Mouse (Mus musculus) T-helper 17 cell (primary cell): ENCODE data around the gene Rnf144a.

ENCODE experiments used
- in situ Hi-C, 2 experiments: fragments of 300-600 bp; cut with MboI, MseI; formaldehyde crosslinking; loops; 1 replicate in 1 of 2; 2 replicates in 1 of 2; pipeline ENCODE4 v1.15.1; 2025; ENCODE audit warnings: high pct_unique_total_duplicates in 2 of 2

Rnf144a gene

GRCm38 (mm10) chr12:26373721-26374120, 41.3 kb downstream of the Rnf144a start:
- in situ Hi-C loops: no loop called here

GRCm38 (mm10) chr12:26370004-26370403, 45.0 kb downstream of the Rnf144a start:
- in situ Hi-C loops: no loop called here

- in situ Hi-C loops: no loop called here
Observed at GRCm38 (mm10) chr12:26367361-26367760, 47.7 kb downstream of the Rnf144a start.

- in situ Hi-C loops: no loop called here
Observed at GRCm38 (mm10) chr12:26366372-26366771, 48.7 kb downstream of the Rnf144a start.

DNA sequence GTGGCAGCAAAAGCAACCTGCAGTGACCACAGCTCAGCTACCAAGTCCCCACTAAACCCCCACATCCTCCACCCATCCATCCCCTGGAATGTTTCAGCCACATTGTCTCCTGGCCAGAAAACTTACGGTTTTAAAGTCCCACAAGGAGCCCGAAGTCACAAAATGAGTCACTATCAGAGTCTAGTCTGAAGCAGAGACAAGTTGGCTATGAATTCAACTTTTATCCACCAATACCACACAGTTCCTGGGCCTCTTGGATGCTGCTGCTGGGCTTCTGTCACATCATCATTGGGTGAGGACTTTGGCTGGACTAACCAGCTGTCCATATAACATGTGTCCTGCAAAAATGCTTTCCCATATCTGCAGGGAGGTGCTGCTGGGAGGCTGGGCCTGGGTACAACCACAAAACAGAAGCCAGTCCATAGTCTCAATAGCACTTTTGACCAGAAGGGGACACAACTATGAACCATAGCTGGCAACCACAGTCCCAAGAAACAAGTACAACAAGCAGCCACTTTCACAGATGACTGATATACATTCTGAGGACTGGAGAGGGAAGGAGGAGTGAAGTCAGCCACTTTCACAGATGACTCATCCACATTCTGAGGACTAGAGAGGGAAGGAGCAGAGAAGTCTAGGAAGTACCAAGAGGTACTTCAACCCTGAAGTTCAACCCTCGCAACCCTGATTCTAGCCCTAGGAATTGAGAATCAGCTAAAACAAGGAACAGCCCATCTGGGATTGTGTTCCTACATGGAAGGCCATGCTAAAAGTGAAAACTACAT, 49.3 kb downstream of the Rnf144a start:
- in situ Hi-C loops: no loop called here

DNA sequence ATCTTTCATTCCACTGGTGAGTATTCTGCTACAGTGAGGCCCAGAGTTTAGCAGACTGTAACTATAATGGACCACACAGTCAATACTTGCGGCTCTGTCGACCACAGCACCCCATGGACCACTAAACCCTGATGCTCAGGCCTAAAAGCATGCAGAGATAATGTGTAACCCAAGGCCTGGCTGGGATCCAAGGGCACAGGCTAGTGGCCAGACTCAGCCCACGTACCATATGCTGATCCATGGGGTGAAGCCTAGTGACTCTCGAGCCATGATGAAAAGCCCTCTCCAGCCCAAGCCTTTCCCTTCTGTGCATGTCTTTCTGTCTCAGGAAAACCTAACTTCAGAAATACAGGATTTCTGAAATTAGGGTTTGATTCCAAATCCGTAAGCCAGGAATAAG, 50.2 kb downstream of the Rnf144a start:
- in situ Hi-C loops: no loop called here

GRCm38 (mm10) chr12:26360946-26361523, 54.0 kb downstream of the Rnf144a start:
- in situ Hi-C loops: no loop called here

- in situ Hi-C loops: no loop called here
Observed at GRCm38 (mm10) chr12:26359817-26360216, 55.2 kb downstream of the Rnf144a start.

DNA sequence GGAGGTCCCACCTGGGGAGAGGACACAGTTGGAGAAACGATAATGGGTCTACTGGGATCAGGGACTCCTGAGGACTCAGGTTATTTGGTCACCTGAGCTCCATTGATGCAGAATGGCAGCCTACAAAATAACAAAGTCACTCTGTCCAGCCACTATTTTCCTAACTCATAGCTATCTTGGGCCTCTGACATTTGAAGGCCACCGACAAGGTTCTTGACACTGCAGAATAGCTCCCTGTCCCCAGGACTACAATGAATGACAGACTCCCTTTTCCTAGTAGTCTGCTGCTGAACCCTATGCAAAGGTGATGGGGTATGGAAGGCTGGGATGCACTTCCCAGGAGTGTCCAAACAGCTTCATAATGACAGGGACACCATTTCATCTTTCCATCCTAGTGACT, 55.8 kb downstream of the Rnf144a start:
- in situ Hi-C loops: no loop called here

DNA sequence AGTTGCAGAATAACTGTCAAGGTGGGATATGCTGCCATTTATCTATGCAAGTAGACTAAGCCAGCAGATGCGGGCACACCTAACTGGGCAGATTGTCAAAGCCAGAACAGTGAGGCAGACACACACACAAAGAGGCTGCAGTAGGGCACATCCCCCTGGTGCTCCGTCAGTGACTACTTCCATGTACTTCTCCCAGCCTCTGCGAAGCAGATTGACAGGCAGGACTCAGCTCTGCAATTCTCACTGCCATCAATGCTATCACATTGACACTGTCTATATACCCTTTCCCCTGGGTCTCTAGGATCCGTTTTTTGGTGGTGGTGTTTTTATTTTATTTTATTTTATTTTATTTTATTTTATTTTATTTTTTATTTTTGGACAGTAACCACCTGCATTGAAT, 57.8 kb downstream of the Rnf144a start:
- in situ Hi-C loops: no loop called here

DNA sequence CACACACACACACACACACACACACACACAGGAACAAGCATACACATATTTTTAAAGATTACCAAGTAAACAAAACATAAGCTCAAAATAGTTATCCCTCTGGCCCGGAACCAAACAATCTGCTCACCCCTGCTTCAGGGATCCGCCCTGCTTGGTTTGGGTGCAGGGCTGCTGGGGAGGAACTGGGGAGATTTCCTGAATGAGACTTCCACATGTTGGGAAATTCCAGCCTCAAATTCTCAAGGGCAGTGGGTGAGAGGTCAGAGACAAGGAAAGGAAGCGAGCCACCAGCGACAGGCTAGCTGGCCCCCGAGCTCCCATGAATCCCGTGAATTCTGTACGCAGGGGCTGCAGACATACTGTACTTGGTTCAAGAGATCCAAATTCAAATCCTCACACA, 58.9 kb downstream of the Rnf144a start:
- in situ Hi-C loops: no loop called here

DNA sequence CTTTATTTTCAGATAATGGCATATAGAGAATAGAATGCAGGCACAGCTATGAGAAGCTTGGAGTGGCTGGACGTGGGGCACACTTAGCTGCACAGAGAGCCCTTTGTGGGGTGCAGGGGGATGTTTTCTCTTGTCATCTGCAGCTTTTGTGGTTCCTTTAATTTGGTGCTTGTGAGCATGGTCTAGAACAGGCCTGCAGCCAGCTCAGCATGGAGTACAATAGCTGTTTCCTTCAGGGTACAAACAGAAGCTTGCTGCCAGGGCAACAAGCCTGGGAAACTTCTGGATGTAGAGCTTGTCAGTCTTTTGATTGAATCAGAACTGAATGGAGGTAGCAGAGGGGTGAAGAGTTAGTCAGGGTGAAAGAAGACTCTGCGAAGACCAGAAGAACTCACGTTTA, 63.7 kb downstream of the Rnf144a start:
- in situ Hi-C loops: no loop called here

- in situ Hi-C loops: no loop called here
Observed at GRCm38 (mm10) chr12:26344408-26344807, 70.6 kb downstream of the Rnf144a start.

DNA sequence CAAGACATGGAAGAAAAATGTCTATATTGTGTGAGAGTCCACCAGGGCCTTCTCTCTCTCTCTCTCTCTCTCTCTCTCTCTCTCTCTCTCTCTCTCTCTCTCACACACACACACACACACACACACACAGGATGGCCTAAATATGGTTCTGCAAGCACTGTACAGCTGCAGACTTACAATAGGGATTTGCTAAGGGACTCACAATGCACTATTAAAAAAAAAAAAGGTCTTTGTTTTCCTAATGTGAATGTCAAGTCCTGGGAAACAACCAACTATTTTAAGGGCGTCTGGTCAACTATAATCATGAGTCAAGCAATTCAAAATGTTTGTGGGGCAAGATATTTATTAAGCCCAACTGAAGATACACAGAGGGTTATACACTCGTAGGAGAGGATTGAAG, 71.9 kb downstream of the Rnf144a start:
- in situ Hi-C loops: no loop called here

GRCm38 (mm10) chr12:26342663-26343062, 72.4 kb downstream of the Rnf144a start:
- in situ Hi-C loops: no loop called here

DNA sequence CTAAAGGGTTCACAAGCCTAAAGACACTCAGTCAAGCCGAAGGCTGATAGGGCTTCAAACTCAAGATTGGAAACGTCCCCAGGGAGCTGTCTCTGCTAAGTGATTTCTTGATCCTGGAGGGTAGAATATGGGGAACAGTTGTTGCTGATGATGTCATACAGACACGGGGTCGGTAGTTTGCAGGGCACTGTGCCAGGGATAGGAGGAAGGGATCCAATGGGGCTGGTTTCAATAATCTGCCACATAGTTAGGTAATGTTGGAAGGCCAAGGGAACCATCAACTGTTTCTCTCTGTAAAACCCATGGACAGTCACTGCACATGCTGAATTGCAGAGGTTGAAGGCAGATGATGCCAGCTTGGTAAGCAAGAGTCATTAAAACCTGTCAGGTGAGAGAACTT, 73.0 kb downstream of the Rnf144a start:
- in situ Hi-C loops: no loop called here

DNA sequence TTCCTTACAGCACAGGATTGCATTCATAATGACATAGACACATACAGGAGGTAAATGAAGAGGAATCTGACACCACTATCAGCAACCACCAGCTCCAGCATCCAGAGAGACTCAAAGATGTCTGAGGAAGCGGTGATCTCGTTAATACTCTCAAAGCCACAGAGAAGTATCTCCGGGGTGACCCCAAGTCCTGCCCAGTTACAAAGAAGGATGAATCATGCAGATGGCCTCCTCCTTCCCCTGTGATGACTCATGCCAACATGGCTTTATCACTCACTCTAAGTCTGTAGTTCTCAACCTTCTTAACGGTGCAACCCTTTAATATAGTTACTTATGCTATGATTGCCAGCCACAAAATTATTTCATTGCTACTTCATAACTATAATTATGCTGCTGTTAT, 74.4 kb downstream of the Rnf144a start:
- in situ Hi-C loops: no loop called here

- in situ Hi-C loops: no loop called here
Observed at GRCm38 (mm10) chr12:26339886-26340285, 75.2 kb downstream of the Rnf144a start.

DNA sequence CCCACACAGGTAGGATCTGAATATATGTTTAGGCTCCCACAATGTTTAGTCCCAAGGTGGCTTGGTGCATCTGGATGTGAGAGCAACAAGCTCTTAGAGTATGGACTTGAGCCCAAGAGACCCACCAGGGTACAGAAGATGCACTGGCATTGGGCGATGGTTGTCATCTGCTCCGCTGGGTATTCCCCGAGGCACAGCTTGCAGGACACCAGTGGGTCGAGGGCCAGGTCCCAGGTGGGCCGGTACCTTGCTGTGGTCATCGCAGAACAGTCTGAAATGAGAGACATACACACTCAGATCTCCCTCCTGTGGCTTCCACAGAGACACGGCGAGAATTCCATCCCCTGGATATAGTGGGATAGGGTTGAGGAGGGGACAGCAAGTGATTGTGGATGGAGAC, 75.9 kb downstream of the Rnf144a start:
- in situ Hi-C loops: no loop called here

DNA sequence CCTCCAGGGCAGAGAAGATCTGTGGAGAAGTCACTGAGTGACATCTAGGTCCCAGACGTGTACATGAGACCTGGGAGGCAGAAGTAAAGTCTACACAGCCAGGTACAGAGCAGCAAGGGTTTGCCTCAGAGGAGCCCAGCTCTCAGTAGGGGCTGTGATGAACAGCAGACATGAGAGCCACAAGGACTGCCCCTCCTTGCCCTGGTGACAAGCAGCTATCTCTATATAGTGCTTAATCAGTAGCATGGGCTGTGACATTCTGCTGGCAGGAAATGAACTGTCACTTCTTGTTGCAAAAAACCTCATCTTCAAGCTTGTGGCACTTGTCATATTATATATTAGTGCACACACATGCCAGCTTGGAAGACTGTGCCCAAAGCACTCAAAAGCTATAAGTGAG, 81.4 kb downstream of the Rnf144a start:
- in situ Hi-C loops: no loop called here

GRCm38 (mm10) chr12:26331048-26331447, 84.0 kb downstream of the Rnf144a start:
- in situ Hi-C loops: no loop called here

GRCm38 (mm10) chr12:26329756-26330155, 85.3 kb downstream of the Rnf144a start:
- in situ Hi-C loops: no loop called here

DNA sequence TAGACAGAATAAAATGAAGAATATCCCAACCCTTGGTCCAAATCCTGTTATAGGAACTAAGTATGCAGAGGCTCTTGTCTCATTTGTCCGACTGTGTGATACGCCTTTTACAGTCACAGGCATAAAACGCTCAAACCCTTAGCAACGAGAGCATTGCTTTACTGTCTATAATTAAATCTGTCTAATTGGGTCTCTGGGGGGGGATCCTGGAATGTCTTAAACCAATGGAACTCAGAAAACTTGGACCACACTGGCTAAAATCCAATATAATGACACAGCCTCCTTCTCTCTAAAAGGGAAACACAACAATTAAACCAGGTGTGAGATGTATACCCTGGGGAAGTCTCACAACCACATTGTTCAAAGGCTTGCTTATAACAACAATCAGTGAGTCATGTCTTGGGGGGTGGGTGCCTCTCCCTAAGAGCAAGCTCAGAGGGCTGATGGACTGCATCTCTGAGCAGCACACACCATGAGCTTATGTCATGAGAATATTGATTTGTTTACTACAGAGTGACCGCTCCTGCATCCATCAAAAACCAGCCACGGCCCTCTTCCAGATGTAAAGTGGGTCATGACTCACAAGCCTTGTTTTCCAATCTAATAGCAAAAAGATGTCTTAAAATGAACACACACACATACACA, 85.9 kb downstream of the Rnf144a start:
- in situ Hi-C loops: no loop called here
